Mouse (Mus musculus) E14TG2a.4 (cell line): Measurements from ENCODE around the gene Sco1.

Source experiments
- CTCF ChIP-seq: conservative IDR thresholded peaks from 2 replicates; pipeline ENCODE4 v1.5.1; 2014; ENCODE audit warnings: low read length
- POU5F1 ChIP-seq: IDR thresholded peaks from 2 replicates; pipeline ENCODE4 v1.6.1; 2014; ENCODE audit warnings: low read length, borderline replicate concordance

GRCm38 (mm10) chr11:67010430-67010829 lies 42.0 kb upstream of the Sco1 start:
- TF ChIP-seq CTCF: no peak
- no peak for TF ChIP-seq POU5F1
